Mouse (Mus musculus): Measurements from ENCODE around the gene Amz1.

GRCm38 (mm10) chr5:140758864-140759263 lies 34.9 kb downstream of the Amz1 start:
- TF ChIP-seq CTCF (IDR thresholded peaks at IDR 0.05; ENCODE audit: low read depth), result no peak
- no peak for TF ChIP-seq EP300 (optimal IDR thresholded peaks at IDR 0.05)
